Mouse (Mus musculus) liver, adult 2 months (tissue): ENCODE measurements at regions not wholly inside any gene's neighbourhood (a gene's known extent, or its start where the extent isn't known, plus 50 kb on each side); places are given as distances from the start of the nearest gene placed in this dataset.

ENCODE experiments used
- DNase-seq: peaks from one replicate; pipeline ENCODE4 v3.0.0-alpha.2; 2011; ENCODE audit warnings: low read depth, low spot score; ENCODE audit errors: extremely low read depth
- H3K27ac ChIP-seq: fragments of 200-500 bp; replicated peaks from 2 replicates; pipeline ENCODE4 v1.5.1; 2012; ENCODE audit warnings: low read depth, mild to moderate bottlenecking, control low read depth, inconsistent platforms, low read length; ENCODE audit not compliant: insufficient read depth
- H3K27me3 ChIP-seq: fragments of 200-500 bp; 2 replicates; pipeline ENCODE4 v1.6.1; 2012; ENCODE audit warnings: mild to moderate bottlenecking, moderate library complexity, low read length, inconsistent platforms; ENCODE audit not compliant: control insufficient read depth, insufficient read depth
- H3K36me3 ChIP-seq: fragments of 200-500 bp; 2 replicates; pipeline ENCODE4 v1.6.1; 2012; ENCODE audit warnings: low read length, inconsistent platforms; ENCODE audit not compliant: control insufficient read depth, insufficient read depth
- H3K4me1 ChIP-seq: fragments of 200-500 bp; 2 replicates; pipeline ENCODE4 v1.6.1; 2011; ENCODE audit warnings: low read length; ENCODE audit not compliant: control insufficient read depth, insufficient read depth
- H3K4me3 ChIP-seq: fragments of 200-500 bp; 2 replicates; pipeline ENCODE4 v1.5.1; 2011; ENCODE audit warnings: low read depth, mild to moderate bottlenecking, control low read depth, low read length, moderate library complexity; ENCODE audit not compliant: insufficient read depth
- H3K79me2 ChIP-seq: fragments of 200-500 bp; 2 replicates; pipeline ENCODE4 v1.6.1; 2012; ENCODE audit warnings: inconsistent platforms, mild to moderate bottlenecking, low read length, moderate library complexity; ENCODE audit not compliant: control insufficient read depth, insufficient read depth
- H3K9ac ChIP-seq: fragments of 200-500 bp; 2 replicates; pipeline ENCODE4 v1.6.1; 2012; ENCODE audit warnings: low read depth, mild to moderate bottlenecking, control low read depth, inconsistent platforms, low read length
- CTCF ChIP-seq: fragments of 200-500 bp; IDR thresholded peaks from 2 replicates; pipeline ENCODE4 v1.5.1; 2011; ENCODE audit warnings: low read depth, low read length, control low read depth
- POLR2A ChIP-seq: fragments of 200-500 bp; IDR thresholded peaks from 2 replicates; pipeline ENCODE4 v1.6.1; 2011; ENCODE audit warnings: low read length, control low read depth; ENCODE audit not compliant: insufficient read depth; ENCODE audit errors: extremely low read depth
- WGBS: fragments of 180-500 bp; shearing (Covaris S2); methylation state at CpG from one replicate; pipeline ENCODE4 v1.1.7; 2018; 5-methylcytosine and 5-hydroxymethylcytosine counted together

DNA sequence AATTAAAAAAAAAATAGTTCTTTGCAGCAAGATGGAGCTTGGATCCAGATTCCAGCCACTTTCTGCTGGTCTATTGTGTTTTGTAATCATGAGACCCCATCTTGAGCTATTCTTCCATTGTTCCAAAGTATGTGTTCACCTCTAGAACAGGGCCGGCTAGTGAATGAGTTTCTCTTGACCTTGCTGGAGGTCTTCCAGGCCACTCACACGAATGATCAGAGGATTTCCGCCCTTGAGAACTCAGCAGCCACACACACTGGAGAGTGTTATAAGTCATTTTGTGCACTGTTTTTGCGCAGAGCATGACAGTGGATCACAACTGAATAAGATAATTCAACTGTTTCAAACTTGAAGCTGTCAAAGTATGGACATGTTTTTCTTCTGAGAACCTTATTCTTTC lies 110.5 kb downstream of the Tbx4 start:
- no peaks in the 10 kb centered on the region for H3K4me1 ChIP-seq
- no peak overlapping the region for H3K4me3 ChIP-seq
- H3K27ac ChIP-seq, result no peak overlapping the region
- no peaks in the 10 kb centered on the region for H3K79me2 ChIP-seq
- H3K9ac ChIP-seq, result no peak overlapping the region
- DNase-seq, result no peak
- no peak for TF ChIP-seq POLR2A
- no peak for TF ChIP-seq CTCF
- 75% methylated on average over 4 of the region's 4 CpGs for whole genome bisulfite sequencing
- H3K27me3 ChIP-seq, result no peaks in the 10 kb centered on the region
- no peaks in the 10 kb centered on the region for H3K36me3 ChIP-seq

DNA sequence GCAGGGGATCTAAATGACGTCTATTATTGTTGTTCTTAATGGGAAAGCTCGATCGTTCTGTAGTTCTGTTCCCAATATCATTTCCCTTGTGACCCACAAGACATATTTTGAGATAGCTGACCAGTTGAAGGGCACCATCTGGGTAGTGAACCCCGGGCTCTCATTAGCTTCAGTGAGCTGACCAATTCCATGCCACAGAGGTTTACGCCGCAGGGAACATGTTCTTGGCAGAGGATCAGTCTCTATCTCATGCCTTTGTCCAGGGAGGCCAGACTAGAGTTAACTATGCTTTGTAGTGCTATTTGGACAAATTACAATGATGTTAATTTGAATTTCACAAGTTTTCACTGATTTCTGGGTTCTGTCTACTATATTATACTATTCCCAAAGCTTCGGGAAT lies 117.1 kb downstream of the Tbx4 start:
- DNase-seq, result no peak
- no peak for TF ChIP-seq POLR2A
- no peak for TF ChIP-seq CTCF
- H3K4me3 ChIP-seq, result no peak overlapping the region
- no peak overlapping the region for H3K9ac ChIP-seq
- no peaks in the 10 kb centered on the region for H3K79me2 ChIP-seq
- no peaks in the 10 kb centered on the region for H3K27me3 ChIP-seq
- no peaks in the 10 kb centered on the region for H3K36me3 ChIP-seq
- H3K4me1 ChIP-seq, result no peaks in the 10 kb centered on the region
- H3K27ac ChIP-seq, result no peak overlapping the region
- WGBS, result 84% methylated on average over 7 of the region's 7 CpGs

DNA sequence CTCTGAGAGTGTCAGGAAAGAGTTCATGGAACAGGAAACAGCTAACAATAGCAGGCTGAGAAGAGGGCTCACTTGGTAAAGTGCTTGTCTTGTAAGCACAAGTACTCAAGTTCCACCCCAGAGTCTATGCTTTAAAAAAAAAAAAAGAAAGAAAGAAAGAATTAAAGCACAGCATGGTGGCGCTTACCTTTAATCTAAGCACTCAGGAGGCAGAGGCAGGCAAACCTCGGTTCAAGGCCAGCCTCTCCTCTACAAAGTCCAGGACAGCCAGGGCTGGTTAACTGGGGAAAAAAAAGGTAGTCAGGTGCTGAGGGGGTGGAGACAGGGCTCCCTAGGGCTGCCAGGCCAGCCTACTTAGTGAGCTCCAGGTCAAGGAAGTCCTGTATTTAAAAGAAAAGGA lies 119.1 kb downstream of the Tbx4 start:
- Histone ChIP-seq H3K4me3 (no peak overlapping the region), H3K27me3 (no peaks in the 10 kb centered on the region), H3K4me1 (no peaks in the 10 kb centered on the region), H3K79me2 (no peaks in the 10 kb centered on the region), H3K9ac (no peak overlapping the region), H3K27ac (no peak overlapping the region), H3K36me3 (no peaks in the 10 kb centered on the region)
- no peak for DNase-seq
- TF ChIP-seq CTCF (no peak), POLR2A (no peak)
- 82% methylated on average over 2 of the region's 2 CpGs for WGBS

DNA sequence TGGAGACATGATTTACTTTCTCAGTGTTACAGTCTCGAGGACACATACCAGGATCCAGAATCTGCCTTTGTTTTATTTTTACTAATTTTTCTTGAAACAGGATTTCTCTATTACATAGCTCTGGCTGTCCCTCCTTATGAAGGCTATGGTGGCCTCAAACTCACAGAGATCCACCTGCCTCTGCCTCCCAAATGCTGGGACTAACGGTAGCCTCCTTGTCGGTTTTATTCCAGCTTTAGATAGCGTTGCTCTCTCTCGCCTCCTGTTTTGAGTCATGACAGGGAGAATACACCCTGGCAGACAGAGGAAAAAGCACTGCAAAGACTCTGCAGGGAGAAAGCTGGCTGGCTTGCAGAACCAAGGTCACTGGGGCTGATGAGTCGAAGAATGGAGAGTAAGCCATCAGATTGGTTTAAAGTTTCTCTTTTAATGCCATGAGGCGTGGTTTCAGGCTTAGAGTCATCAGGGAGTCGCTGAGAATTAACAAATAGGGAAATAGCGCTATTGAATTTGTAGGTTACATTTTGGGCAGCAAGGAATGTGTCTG lies 119.8 kb downstream of the Tbx4 start:
- no peak overlapping the region for H3K4me3 ChIP-seq
- DNase-seq, result no peak

DNA sequence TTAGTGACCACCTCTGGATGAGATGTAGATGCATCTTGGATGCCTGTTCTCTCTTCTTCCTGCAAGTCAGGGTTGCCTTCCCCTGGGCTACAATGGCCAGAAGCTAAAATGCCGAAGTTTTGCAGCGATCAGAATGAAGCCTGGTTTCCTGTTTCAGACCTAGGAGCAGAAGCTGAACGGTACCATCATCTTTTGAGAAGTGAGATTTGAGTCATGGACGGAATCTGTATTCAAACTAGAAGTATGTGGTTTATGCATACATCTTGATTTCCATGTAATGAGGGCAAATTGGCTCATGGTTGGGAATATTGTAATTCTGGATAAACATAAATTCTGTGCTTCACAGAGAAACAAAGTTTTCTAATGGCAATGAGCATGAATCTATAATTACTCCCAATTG lies 120.6 kb downstream of the Tbx4 start:
- DNase-seq, result no peak
- no peaks in the 10 kb centered on the region for H3K4me1 ChIP-seq
- no peak overlapping the region for H3K4me3 ChIP-seq
- H3K27ac ChIP-seq, result no peak overlapping the region
- no peaks in the 10 kb centered on the region for H3K27me3 ChIP-seq
- TF ChIP-seq POLR2A (no peak), CTCF (no peak)
- H3K36me3 ChIP-seq, result no peaks in the 10 kb centered on the region
- H3K79me2 ChIP-seq, result no peaks in the 10 kb centered on the region
- 89% methylated on average over 4 of the region's 4 CpGs for WGBS
- H3K9ac ChIP-seq, result no peak overlapping the region

More for the DNA sequence above, 119.8 kb downstream of the Tbx4 start:
- Histone ChIP-seq H3K27ac (no peak overlapping the region), H3K4me1 (no peaks in the 10 kb centered on the region), H3K79me2 (no peaks in the 10 kb centered on the region), H3K9ac (no peak overlapping the region), H3K27me3 (no peaks in the 10 kb centered on the region), H3K36me3 (no peaks in the 10 kb centered on the region)
- TF ChIP-seq CTCF, result no peak
- no peak for TF ChIP-seq POLR2A
- WGBS, result 84% methylated on average over 9 of the region's 9 CpGs
